Mouse (Mus musculus): ENCODE results near the gene BC035044. TPM values are rescaled to one million over a fixed set of nuclear protein-coding genes. Genes with fewer than 3 reads are reported as not detected.
"Not testable (repeated sequence)": the region's sequence is repeated elsewhere in the genome, so short reads cannot be mapped to it uniquely, and the experiment has no call there.

Gene BC035044
- polyA plus RNA-seq, 2 experiments: 0.67 to 1.5 TPM

DNA sequence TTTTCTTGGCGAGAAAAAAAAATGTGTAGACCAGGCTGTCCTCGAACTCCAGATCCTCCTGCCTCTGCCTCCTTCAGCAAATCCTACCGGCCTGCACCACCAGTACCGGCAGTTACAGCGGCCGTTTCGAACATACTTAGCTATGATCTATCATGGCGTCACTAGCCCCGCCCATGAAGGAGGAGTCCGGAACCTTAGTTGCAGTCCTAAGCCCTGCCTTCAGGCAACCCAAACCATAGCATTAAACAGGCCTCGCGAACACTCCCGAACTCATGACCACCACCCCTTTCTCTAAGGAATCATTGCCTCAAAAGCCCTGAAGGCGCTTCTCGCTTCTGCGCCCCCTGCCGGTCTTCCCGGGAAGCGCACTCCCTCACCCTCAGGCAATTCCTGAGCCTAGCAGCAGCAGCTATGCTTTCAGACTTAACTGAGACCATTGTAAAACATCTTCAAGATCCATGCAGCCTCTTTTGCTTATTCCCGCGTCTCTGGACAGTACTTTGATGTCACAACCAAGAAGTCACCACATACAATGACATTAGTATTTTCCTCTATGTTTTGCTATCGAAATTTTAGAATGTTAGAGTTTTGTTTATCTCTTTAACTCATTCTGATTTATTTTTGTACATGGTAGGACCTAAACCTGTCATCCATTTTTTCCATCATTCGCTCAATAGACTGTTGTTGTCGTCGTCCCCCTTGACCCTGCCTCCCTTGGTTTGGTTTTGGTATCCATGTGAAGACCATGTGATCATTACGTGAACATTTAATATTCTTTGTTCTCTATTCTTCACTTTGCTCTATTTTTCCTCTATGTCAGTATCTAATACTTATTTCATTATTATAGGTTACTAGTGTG lies 87.7 kb downstream of the BC035044 start:
- Histone ChIP-seq H3K9ac (ENCODE audit: low read depth, low read length, severe bottlenecking) (peak overlapping the region; percentile 55; the same call in 1 of the 2 replicates), H3K36me3 (ENCODE audit: control insufficient read depth, insufficient read depth, low read length) (no peaks in the 10 kb centered on the region), H3K27ac (replicated peaks; ENCODE audit: low read depth, low read length) (peak overlapping the region; percentile 40; the same call in 1 of the 2 replicates), H3K4me1 (ENCODE audit: control insufficient read depth, insufficient read depth, low read length) (no peaks in the 10 kb centered on the region), H3K27me3 (ENCODE audit: control insufficient read depth, insufficient read depth, low read length) (no peaks in the 10 kb centered on the region), H3K9me3 (ENCODE audit: control insufficient read depth, low read length) (no peaks in the 10 kb centered on the region), H3K4me3 (replicated peaks; ENCODE audit: low read length) (peak overlapping the region; percentile 45), H3K4me2 (replicated peaks; ENCODE audit: low read depth, low read length, severe bottlenecking) (peak overlapping the region; percentile 55)
- peak; percentile 93 for ATAC-seq (ENCODE audit: low FRiP score, low read depth)
- TF ChIP-seq POLR2A (IDR thresholded peaks at IDR 0.05; ENCODE audit: borderline replicate concordance, extremely low read depth, insufficient read depth, insufficient read length): no peak
- WGBS: 5% methylated on average over 26 of the region's 26 CpGs
- DNase-seq (ENCODE audit: low spot score): peak; percentile 98

DNA sequence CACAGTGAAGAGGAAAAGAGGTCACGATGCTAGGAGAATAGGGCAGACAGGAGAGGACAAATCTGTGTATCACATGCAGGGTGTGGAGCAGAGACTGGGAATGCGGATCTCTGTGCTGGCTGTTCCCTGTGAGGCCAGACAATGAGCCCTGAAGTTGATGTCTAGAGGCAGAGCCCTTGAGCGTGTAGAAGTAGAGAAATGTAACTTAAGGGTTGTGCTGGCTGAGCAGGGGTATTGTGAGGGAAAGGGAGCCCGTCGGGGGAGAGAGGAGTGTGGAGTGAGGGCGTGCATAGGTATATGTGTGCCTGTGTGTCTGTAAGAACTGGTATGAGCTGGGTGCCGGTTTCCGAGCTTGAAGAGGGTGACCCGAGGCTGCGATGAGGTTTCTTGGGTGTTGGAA lies 88.4 kb downstream of the BC035044 start:
- H3K9me3 ChIP-seq (ENCODE audit: control insufficient read depth, low read length): no peaks in the 10 kb centered on the region
- ATAC-seq (ENCODE audit: low FRiP score, low read depth): peak; percentile 24
- H3K4me1 ChIP-seq (ENCODE audit: control insufficient read depth, insufficient read depth, low read length): no peaks in the 10 kb centered on the region
- H3K4me2 ChIP-seq (replicated peaks; ENCODE audit: low read depth, low read length, severe bottlenecking): peak overlapping the region; percentile 55
- no peak for TF ChIP-seq POLR2A (IDR thresholded peaks at IDR 0.05; ENCODE audit: borderline replicate concordance, extremely low read depth, insufficient read depth, insufficient read length)
- no peaks in the 10 kb centered on the region for H3K36me3 ChIP-seq (ENCODE audit: control insufficient read depth, insufficient read depth, low read length)
- H3K27ac ChIP-seq (replicated peaks; ENCODE audit: low read depth, low read length): peak overlapping the region; percentile 40
- peak overlapping the region; percentile 55 for H3K9ac ChIP-seq (ENCODE audit: low read depth, low read length, severe bottlenecking)
- no peaks in the 10 kb centered on the region for H3K27me3 ChIP-seq (ENCODE audit: control insufficient read depth, insufficient read depth, low read length)
- 14% methylated on average over 10 of the region's 10 CpGs for WGBS
- no peak for DNase-seq (ENCODE audit: low spot score)
- H3K4me3 ChIP-seq (replicated peaks; ENCODE audit: low read length): peak overlapping the region; percentile 45

DNA sequence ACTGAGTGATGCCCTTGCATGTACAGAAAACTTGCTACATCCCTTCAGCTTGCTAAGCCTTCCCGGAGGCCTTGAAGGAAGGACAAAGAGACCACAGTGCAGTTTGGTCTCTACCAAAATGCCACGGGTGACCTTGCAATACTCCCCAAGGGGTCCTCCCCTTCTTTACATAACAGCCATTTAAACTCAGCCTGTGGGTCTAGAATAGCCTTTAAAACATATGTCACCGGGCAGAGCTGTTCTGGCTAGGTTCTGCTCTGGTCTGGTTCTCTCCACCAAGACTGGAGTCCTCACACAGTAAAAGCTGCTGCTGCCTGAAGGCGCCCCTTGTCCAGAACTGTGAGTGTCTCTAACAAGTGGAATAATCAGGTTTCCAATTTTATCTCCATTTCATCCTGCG lies 90.2 kb downstream of the BC035044 start:
- H3K9me3 ChIP-seq (ENCODE audit: control insufficient read depth, low read length); H3K9ac ChIP-seq (ENCODE audit: low read depth, low read length, severe bottlenecking); H3K4me1 ChIP-seq (ENCODE audit: control insufficient read depth, insufficient read depth, low read length); H3K4me3 ChIP-seq (replicated peaks; ENCODE audit: low read length); H3K27ac ChIP-seq (replicated peaks; ENCODE audit: low read depth, low read length); H3K4me2 ChIP-seq (replicated peaks; ENCODE audit: low read depth, low read length, severe bottlenecking); H3K27me3 ChIP-seq (ENCODE audit: control insufficient read depth, insufficient read depth, low read length); H3K36me3 ChIP-seq (ENCODE audit: control insufficient read depth, insufficient read depth, low read length); ATAC-seq (ENCODE audit: low FRiP score, low read depth); DNase-seq (ENCODE audit: low spot score): not testable (repeated sequence)
- 77% methylated on average over 5 of the region's 5 CpGs for WGBS

DNA sequence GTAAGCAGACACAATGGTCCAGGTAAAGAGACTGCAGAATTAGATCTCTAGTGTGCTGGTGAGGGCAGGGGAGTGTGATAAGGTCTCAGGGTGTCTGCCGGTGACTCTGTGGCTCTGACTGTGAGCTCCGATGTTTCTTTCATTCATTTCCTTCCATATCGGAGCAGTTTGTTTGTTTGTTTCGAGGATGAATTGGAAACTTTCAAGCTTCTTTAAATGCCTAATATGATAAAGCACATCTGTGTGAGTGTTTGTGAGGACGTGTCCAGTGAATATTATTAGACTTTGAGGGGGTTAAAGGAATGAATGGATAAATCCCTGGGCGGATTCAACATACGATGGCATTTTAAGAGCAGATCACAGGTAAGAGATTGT lies 91.0 kb downstream of the BC035044 start:
- TF ChIP-seq POLR2A (IDR thresholded peaks at IDR 0.05; ENCODE audit: borderline replicate concordance, extremely low read depth, insufficient read depth, insufficient read length): no peak
- H3K27me3 ChIP-seq (ENCODE audit: control insufficient read depth, insufficient read depth, low read length): no peaks in the 10 kb centered on the region
- no peaks in the 10 kb centered on the region for H3K36me3 ChIP-seq (ENCODE audit: control insufficient read depth, insufficient read depth, low read length)
- no peak for DNase-seq (ENCODE audit: low spot score)
- H3K4me2 ChIP-seq (replicated peaks; ENCODE audit: low read depth, low read length, severe bottlenecking): peak overlapping the region; percentile 44
- H3K9me3 ChIP-seq (ENCODE audit: control insufficient read depth, low read length): no peaks in the 10 kb centered on the region
- WGBS: 22% methylated on average over 7 of the region's 7 CpGs
- no peak for ATAC-seq (ENCODE audit: low FRiP score, low read depth)
- H3K4me3 ChIP-seq (replicated peaks; ENCODE audit: low read length): peak overlapping the region; percentile 57
- peak overlapping the region; percentile 70; the same call in 1 of the 2 replicates for H3K9ac ChIP-seq (ENCODE audit: low read depth, low read length, severe bottlenecking)
- no peaks in the 10 kb centered on the region for H3K4me1 ChIP-seq (ENCODE audit: control insufficient read depth, insufficient read depth, low read length)
- no peak overlapping the region for H3K27ac ChIP-seq (replicated peaks; ENCODE audit: low read depth, low read length)

DNA sequence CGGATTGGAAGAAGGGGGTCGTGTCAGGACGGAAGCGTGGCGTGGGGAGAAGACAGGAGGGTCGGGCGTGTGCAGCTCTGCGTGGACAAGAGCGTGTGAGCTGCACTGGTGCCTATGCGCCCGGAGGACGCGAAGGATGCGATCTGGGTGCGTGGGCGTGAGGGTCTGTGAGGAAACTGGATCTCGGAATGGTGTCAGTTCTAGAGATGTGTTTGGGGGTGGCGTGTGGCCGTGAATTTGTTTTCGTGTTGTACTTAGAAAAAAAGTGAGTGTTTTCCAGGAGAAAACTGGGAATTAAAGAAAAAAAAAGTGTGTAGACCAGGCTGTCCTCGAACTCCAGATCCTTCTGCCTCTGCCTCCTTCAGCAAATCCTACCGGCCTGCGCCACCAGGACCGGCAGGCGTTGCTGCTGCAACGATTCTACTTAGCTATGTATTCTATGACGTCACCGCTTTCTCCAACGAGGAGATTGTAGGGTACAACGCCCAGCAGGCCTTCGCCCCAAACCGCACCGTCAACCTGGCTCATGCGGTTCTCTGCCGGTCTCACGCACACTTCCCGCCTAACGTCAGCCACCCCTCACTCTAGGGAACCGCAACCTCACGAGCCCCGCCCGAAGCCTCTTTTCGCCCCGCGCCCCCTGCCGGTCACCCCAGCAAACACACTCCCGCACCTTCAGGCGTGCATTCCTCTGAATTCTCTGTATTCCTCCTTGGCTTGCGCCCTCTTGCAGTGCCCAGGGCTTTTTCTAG lies 91.6 kb downstream of the BC035044 start:
- WGBS: under 1% methylated on average over 49 of the region's 49 CpGs
- peak; percentile 90 for DNase-seq (ENCODE audit: low spot score)

More for the DNA sequence above, 91.6 kb downstream of the BC035044 start:
- ATAC-seq (ENCODE audit: low FRiP score, low read depth): peak; percentile 75
- Histone ChIP-seq H3K9ac (ENCODE audit: low read depth, low read length, severe bottlenecking) (peak overlapping the region; percentile 70), H3K4me3 (replicated peaks; ENCODE audit: low read length) (peak overlapping the region; percentile 57), H3K27ac (replicated peaks; ENCODE audit: low read depth, low read length) (peak overlapping the region; percentile 90), H3K4me2 (replicated peaks; ENCODE audit: low read depth, low read length, severe bottlenecking) (peak overlapping the region; percentile 44)
- H3K27me3 ChIP-seq (ENCODE audit: control insufficient read depth, insufficient read depth, low read length); H3K9me3 ChIP-seq (ENCODE audit: control insufficient read depth, low read length); H3K4me1 ChIP-seq (ENCODE audit: control insufficient read depth, insufficient read depth, low read length); H3K36me3 ChIP-seq (ENCODE audit: control insufficient read depth, insufficient read depth, low read length): not testable (repeated sequence)

Small RNA genes lying within 50 kb of the gene (microRNA-seq; reads per million reads assigned to microRNA genes)
- not detected for gene Gm27336

Other genes with a start within 250 kb of the BC035044 start
- gene Clec2h, start 228.7 kb downstream of the BC035044 start, polyA plus RNA-seq (2012; rRNA removed): not detected in 2 replicates
- gene Clec2h, start 228.7 kb downstream of the BC035044 start, polyA plus RNA-seq (2014; fragmentation: Nextera tagmentation; extraction: Ambion mirVana): not detected in 2 replicates
- not detected in 2 replicates for gene Klrb1, start 168.1 kb downstream of the BC035044 start, polyA plus RNA-seq (2012; rRNA removed)
- gene Klrb1, start 168.1 kb downstream of the BC035044 start, polyA plus RNA-seq (2014; fragmentation: Nextera tagmentation; extraction: Ambion mirVana): not detected in 2 replicates
- 0.15 TPM in 1 of 2 replicates, not detected in the other for gene Klrb1c, start 101.9 kb downstream of the BC035044 start, polyA plus RNA-seq (2012; rRNA removed)
- 0.14 TPM in 1 of 2 replicates, not detected in the other for gene Klrb1c, start 101.9 kb downstream of the BC035044 start, polyA plus RNA-seq (2014; fragmentation: Nextera tagmentation; extraction: Ambion mirVana)
- 0.33 TPM in 1 of 2 replicates, not detected in the other for gene Gm44511, start 64.8 kb downstream of the BC035044 start, polyA plus RNA-seq (2012; rRNA removed)
- gene Gm44511, start 64.8 kb downstream of the BC035044 start, polyA plus RNA-seq (2014; fragmentation: Nextera tagmentation; extraction: Ambion mirVana): not detected in 2 replicates
- 0.12 and 0.40 TPM in 2 replicates for gene Klrb1b, start 64.8 kb downstream of the BC035044 start, polyA plus RNA-seq (2012; rRNA removed)
- 0.23 and 0.39 TPM in 2 replicates for gene Klrb1b, start 64.8 kb downstream of the BC035044 start, polyA plus RNA-seq (2014; fragmentation: Nextera tagmentation; extraction: Ambion mirVana)
- gene Clec2i, start 3.5 kb downstream of the BC035044 start, polyA plus RNA-seq (2012; rRNA removed): 0.16 and 0.17 TPM in 2 replicates
- gene Clec2i, start 3.5 kb downstream of the BC035044 start, polyA plus RNA-seq (2014; fragmentation: Nextera tagmentation; extraction: Ambion mirVana): 0.14 TPM in 1 of 2 replicates, not detected in the other
- 0.38 and 1.1 TPM in 2 replicates for gene Clec2g, start 43.3 kb upstream of the BC035044 start, polyA plus RNA-seq (2012; rRNA removed)
- gene Clec2g, start 43.3 kb upstream of the BC035044 start, polyA plus RNA-seq (2014; fragmentation: Nextera tagmentation; extraction: Ambion mirVana): 0.70 and 1.7 TPM in 2 replicates
- gene Klrb1f, start 154.8 kb upstream of the BC035044 start, polyA plus RNA-seq (2012; rRNA removed): 0.10 and 0.15 TPM in 2 replicates
- not detected in 2 replicates for gene Klrb1f, start 154.8 kb upstream of the BC035044 start, polyA plus RNA-seq (2014; fragmentation: Nextera tagmentation; extraction: Ambion mirVana)
- 0.05 and 0.06 TPM in 2 replicates for gene Clec2e, start 209.8 kb upstream of the BC035044 start, polyA plus RNA-seq (2012; rRNA removed)
- not detected in 2 replicates for gene Clec2e, start 209.8 kb upstream of the BC035044 start, polyA plus RNA-seq (2014; fragmentation: Nextera tagmentation; extraction: Ambion mirVana)

Data from limb, embryonic 14.5 days (tissue).